Mouse (Mus musculus) gastrocnemius, postnatal 25 days (tissue): ENCODE measurements around the gene Ephx1. TPM values are rescaled to one million over a fixed set of nuclear protein-coding genes. Genes with fewer than 3 reads are reported as not detected.
A peak's percentile ranks its signal among the peaks of the same experiment; 100 is the strongest.

Experiments
- DNase-seq: peaks from one replicate; pipeline ENCODE4 v3.0.0; 2022
- total RNA-seq, 2 experiments: library from RNA; stranded (reverse); gene quantifications; 1 replicate in 1 of 2; 2 replicates in 1 of 2; pipeline ENCODE4 v1.2.3; 2021

The Ephx1 gene
- total RNA-seq, 2 experiments from 2014 or later = 12.0 to 15.4 TPM

DNA sequence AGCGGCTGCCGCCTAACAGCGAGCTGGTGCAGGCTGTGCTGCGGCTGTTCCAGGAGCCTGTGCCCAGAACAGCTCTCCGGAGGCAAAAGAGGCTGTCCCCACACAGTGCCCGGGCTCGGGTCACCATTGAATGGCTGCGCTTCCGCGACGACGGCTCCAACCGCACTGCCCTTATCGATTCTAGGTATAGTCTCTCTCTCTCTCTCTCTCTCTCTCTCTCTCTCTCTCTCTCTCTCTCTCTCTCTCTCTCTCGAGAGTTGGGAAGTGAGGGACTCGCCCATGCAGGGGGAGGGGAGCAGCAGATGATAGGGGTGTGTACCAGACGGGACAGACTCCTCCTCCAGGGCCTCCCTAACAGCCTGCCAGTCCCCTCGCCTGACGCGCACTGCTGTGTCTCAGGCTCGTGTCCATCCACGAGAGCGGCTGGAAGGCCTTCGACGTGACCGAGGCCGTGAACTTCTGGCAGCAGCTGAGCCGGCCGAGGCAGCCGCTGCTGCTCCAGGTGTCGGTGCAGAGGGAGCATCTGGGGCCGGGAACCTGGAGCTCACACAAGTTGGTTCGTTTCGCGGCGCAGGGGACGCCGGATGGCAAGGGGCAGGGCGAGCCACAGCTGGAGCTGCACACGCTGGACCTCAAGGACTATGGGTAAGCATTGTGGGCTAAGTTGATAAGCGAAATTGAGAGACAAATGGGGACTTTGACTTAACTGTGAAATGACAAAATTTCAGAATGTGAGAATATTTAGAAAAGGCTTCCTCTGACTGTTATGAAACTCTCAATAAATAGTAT is 83.9 kb downstream of the Ephx1 start:
- DNase-seq = peak; percentile 67

DNA sequence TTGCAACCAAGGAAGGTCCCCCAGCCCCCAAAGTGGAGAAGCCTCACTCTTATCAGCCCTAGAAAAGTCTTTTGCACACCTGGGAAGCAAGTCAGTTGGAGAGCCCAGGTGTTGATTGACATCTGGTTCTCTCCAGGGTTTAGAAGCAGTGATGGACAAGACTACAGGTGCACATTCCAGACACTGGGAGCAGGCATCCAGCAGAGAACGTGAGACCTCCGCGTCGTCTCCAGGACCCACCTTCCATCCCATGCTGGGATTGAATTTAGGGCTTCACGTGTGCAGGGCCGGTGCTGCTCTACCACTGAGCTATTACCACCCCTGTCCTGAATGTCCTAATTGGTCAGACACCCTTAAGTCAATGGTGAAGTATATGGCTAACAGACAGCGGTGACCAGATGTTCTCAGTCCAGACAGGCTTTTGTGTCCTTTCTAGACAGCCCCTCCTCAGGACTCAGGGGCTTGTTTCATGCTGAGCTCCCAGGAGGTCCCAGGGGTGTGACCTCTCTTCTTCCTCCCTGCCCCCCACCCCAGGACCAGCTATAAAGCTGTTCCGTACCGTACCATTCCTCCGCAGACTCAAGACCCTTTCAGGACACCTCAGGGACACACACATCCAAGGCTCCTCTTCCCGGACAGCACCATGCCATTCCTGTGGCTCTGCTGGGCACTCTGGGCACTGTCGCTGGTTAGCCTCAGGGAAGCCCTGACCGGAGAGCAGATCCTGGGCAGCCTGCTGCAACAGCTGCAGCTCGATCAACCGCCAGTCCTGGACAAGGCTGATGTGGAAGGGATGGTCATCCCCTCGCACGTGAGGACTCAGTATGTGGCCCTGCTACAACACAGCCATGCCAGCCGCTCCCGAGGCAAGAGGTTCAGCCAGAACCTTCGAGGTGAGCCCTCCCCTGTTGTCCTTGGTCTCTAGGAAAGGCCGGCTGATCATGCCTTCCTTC is 86.0 kb downstream of the Ephx1 start, which contains the start of gene Lefty1:
TSS of gene Lefty1 (plus strand) at position 556 of the 953 bp plus-strand sequence.
- DNase-seq = no peak

DNA sequence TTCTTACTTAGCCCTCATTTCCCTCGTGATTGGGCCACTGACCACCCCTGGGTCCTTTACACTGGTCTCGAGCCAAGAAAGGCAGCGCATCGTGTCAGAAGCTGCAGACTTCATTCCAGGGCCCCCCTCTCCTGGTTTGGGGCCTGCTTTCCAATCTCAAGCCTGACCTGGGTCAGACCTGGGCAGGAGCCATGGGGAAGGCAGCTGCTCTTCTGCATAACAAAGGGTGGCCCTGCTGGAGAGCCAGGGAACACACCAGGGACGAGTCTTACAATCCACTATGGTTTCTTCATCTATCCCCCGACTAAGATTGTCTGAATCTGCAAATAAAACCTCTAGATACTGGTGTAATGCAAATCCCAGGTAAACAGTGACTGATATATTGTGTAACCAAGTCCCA is 87.0 kb downstream of the Ephx1 start:
- DNase-seq = no peak

DNA sequence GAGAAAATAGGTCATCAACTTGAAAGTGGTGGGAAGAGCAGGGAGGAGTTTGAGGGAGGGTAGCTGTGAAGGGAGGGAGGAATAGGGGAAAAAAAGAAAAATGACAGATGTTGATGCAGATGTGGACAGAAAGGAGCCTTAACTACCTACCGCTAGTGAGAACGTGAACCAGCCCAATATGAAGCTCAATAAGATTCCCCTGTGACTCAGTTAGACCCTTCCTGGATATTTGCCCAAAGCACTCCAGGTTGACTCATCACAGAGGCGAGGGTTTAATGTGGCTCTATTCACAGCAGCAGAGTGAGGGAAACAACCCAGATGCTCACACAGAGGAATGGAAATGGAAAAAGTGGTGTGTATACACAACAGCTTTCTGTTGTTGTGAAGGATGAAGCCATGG is 89.6 kb downstream of the Ephx1 start:
- no peak for DNase-seq

DNA sequence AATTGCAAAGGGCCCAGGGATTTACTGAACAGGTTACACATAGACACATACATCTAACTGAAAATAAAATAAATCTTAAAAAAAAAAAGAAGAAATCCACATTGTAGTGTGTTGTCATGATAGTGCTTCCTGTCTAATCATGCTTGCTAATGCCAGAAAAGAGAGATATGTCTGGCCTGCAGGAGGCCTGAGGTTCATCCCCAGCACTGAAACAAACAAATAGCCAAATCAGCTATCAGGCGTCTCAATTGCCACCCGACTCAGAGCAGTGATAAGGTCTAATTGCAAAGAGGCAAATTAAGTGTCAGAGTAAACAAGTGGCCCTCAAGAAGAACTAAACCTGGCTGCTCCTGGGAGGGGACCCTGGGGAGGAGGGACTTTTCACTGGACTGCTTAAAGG is 91.1 kb downstream of the Ephx1 start:
- no peak for DNase-seq

DNA sequence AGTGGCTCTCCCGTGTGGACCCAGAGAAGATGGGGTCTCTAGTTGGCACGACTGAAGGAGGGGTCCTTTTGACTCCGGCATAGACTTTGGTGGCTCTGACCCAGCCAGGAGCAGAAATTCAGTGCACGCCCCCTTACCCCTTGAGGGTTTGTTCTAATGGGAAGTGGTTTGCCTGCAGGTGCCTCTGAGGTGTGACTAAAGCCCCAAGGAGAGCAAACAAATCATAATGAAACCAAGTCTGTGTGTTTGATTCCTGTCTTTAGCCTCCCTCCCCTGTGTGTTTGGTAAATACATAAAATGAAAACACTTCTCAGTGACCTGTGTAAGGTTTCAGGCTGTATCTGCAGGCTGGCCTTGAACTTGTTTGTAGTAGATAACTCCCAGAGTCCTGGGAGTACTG is 94.4 kb downstream of the Ephx1 start:
- no peak for DNase-seq

Other genes starting within 250 kb of the Ephx1 start
- 100 to 1,000 TPM; 350 to 362 TPM for gene H3f3a, start 207.0 kb downstream of the Ephx1 start, total RNA-seq
- gene Sde2, start 169.8 kb downstream of the Ephx1 start, total RNA-seq = 1 to 10 TPM; 7.5 TPM
- gene Lefty2, start 127.8 kb downstream of the Ephx1 start, total RNA-seq = not detected
- gene Pycr2, start 116.6 kb downstream of the Ephx1 start, total RNA-seq = 10 to 100 TPM; 12.4 to 14.1 TPM
- gene Lefty1, start 85.9 kb downstream of the Ephx1 start, total RNA-seq = under 1 TPM in 1 of 2 experiments, not detected in 1; 0.33 TPM
- 10 to 100 TPM; 11.7 to 12.4 TPM for gene Tmem63a, start 78.6 kb downstream of the Ephx1 start, total RNA-seq
- gene 9130409I23Rik, start 30.3 kb upstream of the Ephx1 start, total RNA-seq = not detected
- gene Nvl, start 123.3 kb upstream of the Ephx1 start, total RNA-seq = 1 to 10 TPM; 8.3 to 8.5 TPM
- gene Cnih4, start 123.8 kb upstream of the Ephx1 start, total RNA-seq = 10 to 100 TPM; 32.6 to 38.7 TPM
- gene Wdr26, start 191.1 kb upstream of the Ephx1 start, total RNA-seq = 10 to 100 TPM; 93.9 to 99.4 TPM